Mouse (Mus musculus) spleen, postnatal 14 days (tissue): ENCODE measurements around the gene Aco2.

Source experiments
- DNase-seq, 2 experiments: peaks; one replicate each; pipeline ENCODE4 v3.0.0; 2021 to 2022; ENCODE audit warnings: low spot score in 2 of 2

Gene Aco2

DNA sequence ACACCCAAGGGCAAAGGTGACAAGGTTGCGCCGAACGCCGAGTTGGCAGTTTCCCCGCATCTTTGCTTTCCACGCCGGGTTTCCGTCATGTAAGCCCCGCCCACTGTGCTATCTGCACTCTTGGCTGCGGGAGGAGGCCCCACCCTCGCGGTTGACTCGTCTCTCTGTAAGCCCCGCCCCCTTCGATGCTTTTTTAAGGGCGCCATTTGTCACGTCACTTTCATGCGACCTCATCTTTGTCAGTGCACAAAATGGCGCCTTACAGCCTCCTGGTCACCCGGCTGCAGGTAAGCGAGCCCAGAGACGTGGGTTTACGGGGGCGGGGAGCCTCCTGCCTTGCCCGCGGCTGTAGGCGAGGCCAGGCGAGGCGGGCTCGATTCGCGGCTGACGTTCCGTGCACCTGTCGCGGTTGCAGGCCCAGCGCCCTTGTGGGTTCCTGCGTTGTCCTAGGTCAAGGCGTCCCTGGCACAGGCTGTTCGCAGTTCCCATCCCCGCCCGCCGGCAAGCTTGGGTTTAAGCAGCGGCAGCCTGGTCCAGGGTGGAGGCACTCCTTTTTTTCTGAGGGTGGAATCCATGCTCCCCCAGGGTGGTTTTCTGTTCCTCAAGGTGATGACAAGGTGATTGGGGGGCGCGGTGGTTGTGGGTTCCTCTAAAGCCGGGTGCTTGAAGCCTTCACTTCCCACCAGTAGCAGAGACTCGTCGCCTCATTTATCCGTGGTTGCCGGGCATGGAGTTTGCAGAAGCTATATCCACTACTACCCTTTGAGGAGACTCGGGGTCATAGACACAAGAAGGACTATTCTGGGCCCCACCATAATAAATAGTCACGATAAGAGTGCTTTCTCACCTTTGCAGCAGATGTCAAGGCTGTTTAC is at the start of gene Aco2:
Gene Aco2, plus strand, starts transcription at position 48 of the 875 bp plus-strand sequence.
- peak; percentile 98 to 99 for DNase-seq

DNA sequence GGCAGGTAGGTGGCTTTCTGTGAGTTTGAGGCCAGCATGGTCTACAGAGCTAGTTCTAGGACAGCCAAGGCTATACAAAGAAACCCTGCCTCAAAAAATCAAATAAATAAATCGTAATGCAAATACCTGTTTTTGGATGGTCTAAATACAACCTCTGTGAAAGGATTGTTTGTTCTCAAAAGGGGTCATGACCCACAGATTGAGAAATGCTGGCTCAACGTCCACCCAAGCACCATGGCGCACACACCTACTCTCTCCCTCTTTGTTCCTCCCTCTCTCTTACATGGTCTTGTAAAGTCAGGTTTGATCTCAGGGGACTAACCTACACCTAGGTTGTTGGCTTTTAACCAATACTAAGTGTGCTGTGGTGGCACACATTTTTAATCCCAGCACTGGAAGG is 49.5 kb upstream of the Aco2 start:
- DNase-seq, result no peak

DNA sequence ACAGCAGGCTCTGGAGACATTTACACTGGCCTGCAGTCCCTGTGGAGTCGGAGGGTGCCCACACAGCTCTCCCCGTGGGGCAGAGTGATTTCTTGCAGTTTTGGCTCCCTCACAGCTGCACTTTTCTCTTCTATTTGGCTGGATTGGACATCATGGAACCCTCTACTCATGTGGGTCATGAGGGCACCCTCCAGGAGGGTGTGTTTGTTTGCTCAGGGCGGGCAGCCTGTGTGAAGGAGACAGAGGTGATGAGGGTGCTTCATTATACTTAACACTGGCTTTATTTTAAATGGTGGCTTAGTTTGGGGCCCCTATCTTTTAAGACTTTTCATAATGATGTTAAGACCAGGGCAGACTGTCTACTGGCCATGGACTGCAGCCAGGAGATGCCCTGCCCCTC is 47.3 kb upstream of the Aco2 start:
- no peak for DNase-seq

DNA sequence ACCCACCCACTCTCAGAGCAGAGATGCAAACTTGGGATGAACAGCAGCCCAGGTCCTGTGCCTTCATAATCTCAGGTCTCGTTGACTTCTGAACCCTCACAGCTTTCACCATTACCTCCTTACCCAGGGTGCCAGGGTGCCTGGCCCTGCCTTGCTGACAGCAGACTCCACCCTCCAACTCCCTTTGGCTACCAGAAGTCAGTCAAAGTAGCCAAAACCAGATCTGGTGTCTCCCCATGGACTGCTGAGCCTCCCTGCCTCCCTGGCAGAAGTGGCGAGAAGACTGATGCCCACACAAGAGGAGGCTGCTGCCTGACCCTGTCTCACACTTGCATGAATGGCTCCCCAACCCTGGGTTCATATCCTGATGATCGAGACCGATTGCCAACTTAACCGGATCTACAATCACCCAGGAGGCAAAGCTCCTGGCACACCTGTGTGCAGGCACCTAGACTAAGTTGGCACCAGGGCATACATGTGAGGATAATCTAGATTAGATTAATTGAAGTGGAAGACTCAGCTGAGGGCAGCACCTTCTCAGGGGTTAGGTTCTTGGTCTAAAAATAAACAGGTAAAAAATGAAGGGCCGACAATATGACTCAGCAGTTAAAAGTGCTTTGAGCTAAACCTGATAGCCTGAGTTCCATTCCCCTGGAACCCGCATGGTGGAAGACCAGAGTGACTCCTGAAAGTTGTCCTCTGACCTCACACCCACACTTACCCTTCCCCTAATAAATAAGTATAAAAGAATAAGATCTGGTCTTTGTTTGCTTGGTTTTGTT is 43.5 kb upstream of the Aco2 start:
- no peak for DNase-seq

DNA sequence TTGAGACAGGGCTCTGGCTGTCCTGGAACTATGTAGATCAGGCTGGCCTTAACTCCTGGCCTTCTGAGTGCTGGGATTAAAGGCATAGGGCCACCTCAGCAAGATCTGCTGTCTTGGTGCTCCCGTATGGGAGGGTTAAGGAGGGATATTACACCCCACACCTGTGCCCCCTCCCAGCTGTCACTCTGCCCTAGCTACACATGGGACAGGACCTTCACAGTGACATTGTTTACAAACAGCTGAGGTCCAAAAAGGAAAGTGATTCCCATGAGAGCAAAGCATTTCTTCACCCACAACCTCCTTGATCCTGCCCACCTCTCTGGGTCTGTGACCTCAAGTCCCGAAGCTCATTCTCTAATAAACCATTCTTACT is 42.9 kb upstream of the Aco2 start:
- DNase-seq, result no peak

DNA sequence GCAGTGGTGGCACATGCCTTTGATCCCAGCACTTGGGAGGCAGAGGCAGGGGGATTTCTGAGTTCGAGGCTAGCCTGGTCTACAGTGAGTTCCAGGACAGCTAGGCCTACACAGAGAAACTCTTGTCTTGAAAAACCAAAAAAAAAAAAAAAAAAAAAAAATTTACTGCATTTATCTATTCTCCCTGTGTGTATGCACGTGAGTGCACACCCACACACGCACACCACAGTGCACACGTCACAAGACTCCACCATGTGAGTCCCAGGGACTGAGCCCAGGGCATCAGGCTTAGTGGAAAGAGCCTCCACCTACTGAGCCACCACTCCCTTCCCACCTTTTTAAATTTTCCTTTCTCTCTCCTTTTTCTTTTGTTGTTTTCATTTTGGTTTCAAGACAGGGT is 41.6 kb upstream of the Aco2 start:
- no peak for DNase-seq

DNA sequence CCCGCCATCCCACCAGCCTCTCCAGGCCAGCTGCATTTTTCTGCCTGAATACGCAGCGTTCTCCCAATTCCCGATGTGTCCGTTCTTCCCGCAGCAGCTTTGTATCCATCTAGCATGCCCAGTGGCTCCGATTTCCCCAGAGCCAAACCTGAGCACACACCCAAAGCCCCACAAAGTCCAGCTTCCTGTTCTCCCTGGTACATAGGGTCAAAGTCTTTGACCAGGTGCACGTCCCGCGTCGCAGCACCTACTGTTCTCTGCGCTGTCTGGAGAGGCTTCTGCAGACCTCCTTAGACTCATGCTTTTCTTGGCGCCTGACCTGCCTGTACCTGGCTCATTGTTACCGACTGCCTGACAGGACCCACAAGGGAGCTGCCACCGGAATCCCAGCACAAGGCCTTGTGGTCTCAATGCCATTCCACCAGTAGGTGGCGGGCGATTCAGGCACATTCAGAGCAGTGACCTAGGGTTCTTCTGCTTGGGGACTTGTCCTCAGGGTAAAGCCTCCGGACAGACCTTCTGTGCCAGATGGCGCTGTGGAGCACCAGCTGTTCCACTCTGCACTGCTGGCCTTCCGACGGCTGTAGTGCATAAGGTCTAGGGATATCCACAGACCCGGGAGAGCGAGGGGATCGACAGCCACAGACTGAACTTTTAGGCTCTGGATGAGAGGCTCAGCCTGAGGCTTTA is 40.8 kb upstream of the Aco2 start:
- DNase-seq, result peak; percentile 77 to 86

DNA sequence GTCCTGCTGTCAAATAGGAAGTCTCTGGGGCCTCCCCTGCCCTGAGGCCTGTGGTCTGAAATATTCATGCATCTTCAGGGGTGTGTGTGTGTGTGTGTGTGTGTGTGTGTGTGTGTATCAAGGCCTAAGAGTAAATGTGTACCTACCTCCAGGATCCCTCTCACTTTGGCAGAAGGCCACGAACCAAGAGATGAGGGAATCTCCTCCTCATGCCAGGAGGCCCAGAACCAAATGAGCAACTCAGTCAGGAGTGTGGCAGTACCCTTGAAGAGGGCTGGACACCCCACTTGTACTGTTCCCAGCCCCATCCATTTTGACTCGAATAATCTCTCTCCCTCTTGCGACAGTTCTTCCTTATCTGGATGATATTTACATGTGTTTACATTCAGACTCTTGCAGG is 39.9 kb upstream of the Aco2 start:
- DNase-seq, result no peak

DNA sequence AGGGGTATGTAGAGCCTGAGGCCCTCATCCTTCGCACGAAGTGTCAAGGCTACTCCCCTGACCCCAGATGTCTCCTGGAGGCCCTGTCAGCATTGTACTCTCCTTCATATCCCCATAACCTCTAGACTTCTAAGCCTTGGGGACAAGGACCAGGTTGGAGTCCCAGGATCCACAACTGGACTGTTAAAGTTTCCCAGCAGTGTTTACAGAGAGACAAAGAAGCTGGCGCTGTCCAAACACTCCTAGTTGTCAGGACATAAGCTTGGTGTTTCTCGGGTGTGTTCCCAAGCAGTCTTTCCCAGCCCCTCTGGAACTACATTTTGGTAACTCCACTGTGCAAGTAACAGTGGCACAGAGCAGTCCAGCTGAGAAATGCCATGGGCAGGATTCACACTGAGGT is 38.6 kb upstream of the Aco2 start:
- no peak for DNase-seq

DNA sequence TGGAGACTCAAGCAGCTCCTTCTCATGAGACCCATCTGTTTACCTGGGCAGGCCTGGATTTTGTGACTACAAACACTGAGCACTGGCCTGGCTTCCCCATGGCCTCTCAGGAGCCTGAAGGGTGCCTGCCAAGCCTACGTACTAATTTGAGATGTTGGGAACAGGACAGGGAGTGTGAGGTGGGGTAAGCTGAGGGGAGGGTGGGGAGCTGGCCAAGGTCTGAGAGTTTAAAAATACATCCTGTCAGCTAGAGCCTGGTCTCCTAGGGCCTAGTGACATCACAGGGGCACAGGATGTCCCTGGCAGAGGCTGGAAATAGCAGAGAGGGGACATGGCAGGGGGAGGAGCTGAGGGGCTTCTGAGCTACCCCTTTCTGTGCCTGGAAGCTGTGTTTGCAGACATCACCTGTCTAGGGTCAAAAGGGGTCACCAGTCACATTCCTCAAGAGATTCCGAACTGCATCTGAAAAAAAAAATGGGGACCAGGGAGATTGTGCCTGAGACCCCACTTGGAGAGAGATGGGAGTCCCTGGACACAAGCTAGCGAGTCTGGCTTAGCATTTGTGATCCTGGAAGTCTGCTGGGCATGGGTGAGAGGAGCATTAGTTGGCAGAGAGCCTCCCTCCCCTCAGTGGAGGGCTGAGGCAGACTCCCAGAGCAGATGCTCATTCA is 37.8 kb upstream of the Aco2 start:
- no peak for DNase-seq

DNA sequence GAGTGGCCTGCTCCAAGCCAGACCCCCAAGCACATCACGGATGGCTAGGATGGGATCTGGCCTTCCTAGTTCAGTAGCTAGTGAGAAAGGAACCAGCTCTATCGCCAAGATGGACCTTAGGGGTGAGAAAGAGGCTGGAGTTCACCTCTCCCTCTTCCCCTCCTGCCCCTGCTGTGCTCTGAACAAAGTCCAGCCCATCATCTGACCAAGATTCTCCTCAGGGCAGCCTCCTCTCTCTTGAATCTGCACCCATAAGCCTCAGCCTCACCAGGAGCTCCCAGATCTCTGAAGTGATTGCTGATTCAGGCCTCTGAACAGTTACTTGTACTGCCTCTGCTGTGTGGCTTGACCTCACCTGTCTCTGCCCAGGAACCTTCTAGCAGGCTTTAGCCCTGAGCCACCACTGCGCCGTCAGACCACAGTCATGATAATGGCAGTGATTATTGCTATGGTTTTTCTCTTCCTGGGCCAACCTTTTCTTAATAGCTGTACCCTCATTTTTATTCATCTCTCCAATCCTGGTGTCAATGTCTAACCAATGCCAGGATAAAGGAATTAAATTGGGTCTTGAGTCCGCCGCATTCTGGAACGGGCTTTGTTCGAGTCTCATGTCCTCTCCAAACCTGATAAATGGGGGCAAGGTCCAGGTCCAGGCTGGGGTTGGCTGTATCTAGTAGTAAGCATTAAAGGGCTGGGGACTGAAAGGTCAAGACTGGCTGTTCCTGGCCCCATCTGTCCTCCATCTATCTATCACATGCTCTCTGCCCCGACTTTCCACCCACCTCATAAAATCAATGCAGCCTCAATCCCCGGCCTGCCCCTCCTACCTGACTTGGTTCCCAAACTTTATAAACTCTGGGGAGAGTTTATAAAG is 36.9 kb upstream of the Aco2 start:
- DNase-seq, result no peak

DNA sequence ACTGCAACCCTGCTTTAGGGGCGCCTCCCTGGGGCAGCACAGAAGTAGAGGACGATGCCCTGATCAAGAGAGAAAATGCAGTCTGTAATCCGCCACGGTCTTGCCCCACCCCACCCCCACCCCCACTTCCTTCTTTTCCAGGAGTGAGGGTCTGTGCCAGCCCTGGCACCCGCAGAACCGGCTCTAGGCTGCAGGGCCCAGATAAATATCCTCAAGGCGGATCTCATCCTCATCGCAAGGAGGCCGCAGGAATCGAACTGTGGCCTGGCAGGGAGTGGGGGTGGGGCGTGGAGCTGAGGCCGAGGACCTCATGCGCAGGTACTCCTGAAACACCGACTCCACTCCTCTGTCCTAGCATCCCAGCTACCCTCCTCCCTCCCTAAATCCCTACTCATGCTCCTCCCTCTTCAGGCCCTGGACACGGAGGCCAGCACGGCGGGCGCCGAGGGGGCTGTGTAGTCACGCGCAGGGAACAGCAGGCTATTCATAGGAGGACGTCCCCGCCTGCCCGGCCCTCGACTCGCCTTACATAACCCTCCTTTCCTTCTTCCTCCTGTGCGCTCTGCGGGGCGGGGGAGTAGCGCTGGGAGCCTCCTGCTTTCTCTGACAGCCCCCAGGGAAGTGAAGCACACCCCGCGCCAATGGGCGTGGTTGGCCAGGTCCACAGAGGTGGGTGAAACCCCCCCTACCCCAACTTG is 35.8 kb upstream of the Aco2 start:
- peak in 1 of 2 experiments; percentile 13 for DNase-seq

DNA sequence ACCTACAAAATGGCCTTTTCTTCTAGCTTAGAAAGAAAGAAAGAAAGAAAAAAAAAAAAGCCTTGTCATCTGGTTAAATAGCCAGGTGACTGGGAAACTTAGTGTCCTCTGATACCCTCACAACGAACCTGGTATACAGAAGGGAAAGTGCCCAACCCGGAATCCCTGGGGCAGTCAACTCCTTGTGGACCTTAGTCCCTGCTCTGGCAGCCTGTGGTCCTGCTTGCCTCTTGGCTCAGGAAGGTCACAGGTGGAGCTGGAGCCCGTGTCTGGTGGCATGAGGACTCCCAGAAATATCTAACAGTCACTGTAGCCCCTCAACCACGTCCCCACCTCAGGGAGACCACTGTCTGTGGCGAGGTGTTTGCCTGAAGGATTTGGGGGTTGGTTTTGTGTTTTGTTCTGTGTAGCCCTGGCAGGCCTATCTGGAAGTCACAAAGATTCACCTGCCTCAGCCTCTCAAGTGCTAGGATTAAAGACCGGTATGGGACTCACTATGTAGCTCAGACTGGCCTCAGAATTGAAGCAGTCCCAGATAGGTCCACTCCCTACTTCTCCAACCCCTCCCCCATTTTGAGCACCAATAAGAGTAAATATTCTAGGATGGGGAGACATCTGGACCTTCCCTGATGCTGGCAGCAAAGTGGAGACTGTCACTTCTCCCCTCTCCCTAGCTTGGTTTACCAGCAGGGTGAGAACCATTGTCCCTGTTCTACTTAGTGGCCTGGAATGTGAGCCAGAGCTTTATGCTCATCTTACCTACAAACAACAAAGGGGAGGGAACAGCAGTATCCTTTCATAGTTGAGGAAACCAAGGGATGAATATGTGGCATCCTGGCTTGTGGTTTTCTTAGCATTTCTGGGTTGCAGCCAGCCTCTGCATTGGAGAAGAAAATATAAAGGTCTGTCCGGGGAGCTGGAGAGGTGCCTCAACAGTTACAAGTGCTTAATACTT is 34.9 kb upstream of the Aco2 start:
- no peak for DNase-seq

DNA sequence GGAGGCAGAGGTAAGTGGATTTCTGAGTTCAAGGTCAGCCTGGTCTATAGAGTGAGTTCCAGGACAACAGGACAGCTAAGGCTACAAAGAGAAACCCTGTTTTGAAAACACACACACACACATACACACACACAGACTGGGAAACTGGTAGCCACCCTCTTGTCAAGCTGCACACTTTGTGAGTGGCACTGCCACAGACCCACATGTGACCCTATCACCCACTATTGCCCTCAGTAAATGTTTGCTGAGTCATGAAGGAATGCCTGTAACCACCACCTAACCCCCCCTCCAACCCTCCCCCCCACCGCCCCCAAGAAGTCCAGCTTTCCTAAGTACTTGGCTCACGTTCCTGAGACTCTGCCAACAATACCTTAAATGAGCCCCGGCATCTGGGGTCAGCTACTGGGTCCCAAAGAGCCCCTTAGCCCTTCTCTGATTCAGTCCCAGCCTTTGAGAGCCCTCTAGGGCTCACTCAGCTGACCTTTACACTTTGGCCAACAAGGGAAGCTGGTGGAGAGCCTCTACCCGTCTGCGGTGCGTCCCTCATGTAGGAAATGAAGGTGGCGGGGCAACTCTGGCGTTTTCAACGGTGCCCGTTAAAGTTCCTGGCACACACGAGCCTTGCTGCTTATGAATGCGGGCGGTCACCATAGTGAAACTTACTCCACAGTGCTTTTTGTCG is 33.4 kb upstream of the Aco2 start:
- no peak for DNase-seq

DNA sequence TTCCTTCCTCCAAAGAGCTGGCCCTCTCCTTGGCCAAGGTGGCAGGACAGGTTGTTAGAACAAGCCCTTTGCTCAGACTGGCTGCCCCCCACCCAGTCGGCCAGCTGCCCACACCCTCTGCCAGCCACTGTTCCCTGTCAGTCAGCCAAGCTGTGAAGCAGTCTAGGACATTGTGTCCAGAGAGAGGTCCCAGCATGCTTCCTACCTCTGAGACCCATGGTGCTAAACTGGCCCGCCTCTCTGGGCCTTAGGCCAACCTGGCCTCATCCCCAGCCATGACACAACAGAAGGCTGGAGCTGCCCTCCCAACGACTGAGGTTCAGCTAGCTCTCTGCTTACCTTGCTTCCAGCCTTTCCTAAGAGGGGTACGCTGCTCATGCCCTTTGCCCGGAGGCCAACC is 32.5 kb upstream of the Aco2 start:
- no peak for DNase-seq

DNA sequence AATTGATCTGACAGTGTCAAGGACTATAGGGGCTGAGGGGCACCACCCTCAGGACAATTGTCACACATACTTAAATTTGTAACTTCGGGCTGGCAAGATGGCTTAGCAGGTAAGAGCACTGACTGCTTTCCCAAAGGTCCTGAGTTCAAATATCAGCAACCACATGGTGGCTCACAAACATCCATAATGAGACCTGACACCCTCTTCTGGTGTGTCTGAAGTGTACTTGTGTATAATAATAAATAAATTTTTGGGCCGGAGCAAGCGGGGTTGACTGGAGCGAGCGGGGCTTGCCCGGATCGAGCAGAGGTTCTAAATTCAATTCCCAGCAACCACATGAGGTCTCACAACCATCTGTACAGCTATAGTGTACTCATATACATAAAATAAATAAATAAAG is 31.8 kb upstream of the Aco2 start:
- DNase-seq, result no peak

DNA sequence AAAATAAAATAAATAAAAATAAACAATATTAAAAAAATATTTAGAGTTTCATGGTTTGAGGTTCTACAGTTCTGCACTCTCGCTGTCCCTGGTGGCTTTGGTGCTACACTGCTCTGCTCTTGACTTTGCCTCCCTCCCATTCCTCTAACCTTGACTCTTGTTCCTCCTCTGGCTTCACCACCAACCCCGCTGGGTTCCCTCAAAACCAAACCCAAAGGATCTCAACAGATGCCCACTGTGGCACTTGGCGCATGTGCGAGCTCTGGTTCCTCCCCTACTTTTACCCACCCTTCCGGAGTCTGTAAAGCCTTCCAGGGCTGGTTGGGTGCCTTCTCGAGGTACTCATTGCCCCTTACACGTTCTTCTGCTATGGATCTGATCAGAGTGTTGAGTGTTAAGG is 29.8 kb upstream of the Aco2 start:
- no peak for DNase-seq

DNA sequence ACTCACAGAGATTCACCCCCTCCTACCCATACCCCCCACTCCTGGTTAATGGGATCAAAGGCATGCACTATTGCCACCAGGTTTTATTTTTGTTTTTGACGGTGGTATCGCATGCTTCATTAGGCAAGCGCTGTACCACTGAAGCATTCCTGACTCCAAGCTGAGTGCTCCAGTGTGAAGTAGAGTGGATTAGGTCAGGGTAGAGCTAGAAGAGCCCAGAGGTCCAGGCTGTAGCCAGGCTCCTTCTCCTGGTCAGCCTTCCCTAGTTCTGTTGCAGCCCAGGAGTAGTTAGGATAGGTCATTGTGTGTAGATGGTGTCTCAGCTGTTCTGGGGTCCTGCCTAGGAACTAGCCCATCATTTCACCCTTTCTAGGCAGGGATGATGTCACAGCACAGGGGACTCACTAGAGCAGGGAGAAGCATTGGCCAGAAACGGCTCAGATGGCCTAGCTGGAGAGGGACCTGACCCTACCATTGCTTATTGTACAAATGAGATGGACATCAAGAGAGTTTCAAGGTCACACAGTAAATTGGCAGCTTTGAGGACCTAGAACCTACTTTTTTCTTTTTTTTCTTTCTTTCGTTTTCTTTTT is 27.0 kb upstream of the Aco2 start:
- no peak for DNase-seq
